Mouse (Mus musculus) CH12.LX (cell line): ENCODE measurements around the gene Gcm1.

Experiments
- BHLHE40 ChIP-seq: IDR thresholded peaks from 2 replicates; pipeline ENCODE4 v1.6.1; 2011; ENCODE audit warnings: mild to moderate bottlenecking, low read depth, low read length, improper control_type of control experiment
- CHD1 ChIP-seq: IDR thresholded peaks from 2 replicates; pipeline ENCODE4 v1.6.1; 2012; ENCODE audit warnings: low read depth, low read length, improper control_type of control experiment, inconsistent platforms
- CTCF ChIP-seq, 2 experiments: IDR thresholded peaks in 1 of 2; conservative IDR thresholded peaks in 1 of 2; 2 replicates each; pipeline ENCODE4 v1.5.1; 2011 to 2012; ENCODE audit warnings: low read depth in 2 of 2, low read length in 2 of 2, improper control_type of control experiment in 1 of 2, inconsistent platforms in 1 of 2, mild to moderate bottlenecking in 1 of 2, moderate library complexity in 1 of 2
- E2F4 ChIP-seq: IDR thresholded peaks from 2 replicates; pipeline ENCODE4 v1.6.1; 2011; ENCODE audit warnings: low read depth, low read length, improper control_type of control experiment; ENCODE audit not compliant: insufficient replicate concordance
- ELF1 ChIP-seq: IDR thresholded peaks from 2 replicates; pipeline ENCODE4 v1.6.1; 2014; ENCODE audit warnings: low read depth, mild to moderate bottlenecking, inconsistent platforms, low read length, improper control_type of control experiment
- KAT2A ChIP-seq: IDR thresholded peaks from 2 replicates; pipeline ENCODE4 v1.6.1; 2012; ENCODE audit warnings: low read length, improper control_type of control experiment, inconsistent platforms; ENCODE audit not compliant: insufficient replicate concordance
- MAX ChIP-seq: IDR thresholded peaks from 2 replicates; pipeline ENCODE4 v1.6.1; 2011; ENCODE audit warnings: low read length, improper control_type of control experiment
- MEF2A ChIP-seq: IDR thresholded peaks from 2 replicates; pipeline ENCODE4 v1.6.1; 2014; ENCODE audit warnings: low read depth, mild to moderate bottlenecking, inconsistent platforms, low read length, improper control_type of control experiment, borderline replicate concordance
- POLR2A ChIP-seq: IDR thresholded peaks from 2 replicates; pipeline ENCODE4 v1.6.1; 2011; ENCODE audit warnings: low read depth, mild to moderate bottlenecking, improper control_type of control experiment, low read length
- SIN3A ChIP-seq: IDR thresholded peaks from 2 replicates; pipeline ENCODE4 v1.6.1; 2012; ENCODE audit warnings: low read length, improper control_type of control experiment, inconsistent platforms
- TCF12 ChIP-seq: IDR thresholded peaks from 2 replicates; pipeline ENCODE4 v1.6.1; 2014; ENCODE audit warnings: low read depth, mild to moderate bottlenecking, inconsistent platforms, low read length, improper control_type of control experiment
- UBTF ChIP-seq: IDR thresholded peaks from 2 replicates; pipeline ENCODE4 v1.6.1; 2012; ENCODE audit warnings: low read depth, mild to moderate bottlenecking, inconsistent platforms, low read length, improper control_type of control experiment, moderate library complexity
- USF1 ChIP-seq: IDR thresholded peaks from 2 replicates; pipeline ENCODE4 v1.6.1; 2014; ENCODE audit warnings: low read depth, mild to moderate bottlenecking, inconsistent platforms, low read length, improper control_type of control experiment
- ZNF384 ChIP-seq: IDR thresholded peaks from 2 replicates; pipeline ENCODE4 v1.6.1; 2012; ENCODE audit warnings: low read depth, low read length, improper control_type of control experiment, inconsistent platforms

- TF ChIP-seq MEF2A (no peak), CTCF (conservative IDR thresholded peaks at IDR 0.05 in 1 of 2, IDR thresholded peaks at IDR 0.05 in 1 of 2; ENCODE audit: low read depth in 2 of 2, low read length in 2 of 2) (no peak), UBTF (no peak), ZNF384 (no peak), MAX (no peak), SIN3A (no peak), POLR2A (no peak), KAT2A (no peak), TCF12 (no peak), BHLHE40 (no peak), USF1 (no peak), CHD1 (no peak), E2F4 (no peak), ELF1 (no peak)
These were observed 53.8 kb downstream of the Gcm1 start for GRCm38 (mm10) chr9:78105501-78105932.
